Mouse (Mus musculus) forebrain, postnatal 0 days (tissue): ENCODE measurements around the gene Gm4559. TPM values are rescaled to one million over a fixed set of nuclear protein-coding genes. Genes with fewer than 3 reads are reported as not detected.
"Not testable (repeated sequence)": the region's sequence is repeated elsewhere in the genome, so short reads cannot be mapped to it uniquely, and the experiment has no call there.

Source experiments
- ATAC-seq: fragments of 200-750 bp; cut with Nextera tagmentation; 2 replicates; pipeline ENCODE4 v1.8.0; 2017; ENCODE audit warnings: mild to moderate bottlenecking, moderate library complexity
- DNase-seq: peaks from one replicate; pipeline ENCODE4 v3.0.0-alpha.2; 2015
- H3K27ac ChIP-seq: fragments of 300-500 bp; sonication (generic); 2 replicates; pipeline ENCODE4 v1.5.1; 2014; ENCODE audit warnings: low read depth, mild to moderate bottlenecking, antibody characterized with exemption, low read length, moderate library complexity, mixed read lengths
- H3K27me3 ChIP-seq: fragments of 300-500 bp; sonication (generic); 2 replicates; pipeline ENCODE4 v1.6.1; 2014; ENCODE audit warnings: mild to moderate bottlenecking, low read length, mixed read lengths; ENCODE audit not compliant: insufficient read depth
- H3K36me3 ChIP-seq: fragments of 300-500 bp; sonication (generic); 2 replicates; pipeline ENCODE4 v1.6.1; 2014; ENCODE audit warnings: mild to moderate bottlenecking, moderate library complexity; ENCODE audit not compliant: insufficient read depth
- H3K4me1 ChIP-seq: fragments of 300-500 bp; sonication (generic); 2 replicates; pipeline ENCODE4 v1.6.1; 2014; ENCODE audit warnings: antibody characterized with exemption; ENCODE audit not compliant: insufficient read depth
- H3K4me2 ChIP-seq: fragments of 300-500 bp; sonication (generic); 2 replicates; pipeline ENCODE4 v1.6.1; 2014; ENCODE audit warnings: low read depth, mild to moderate bottlenecking, moderate library complexity
- H3K4me3 ChIP-seq: fragments of 300-500 bp; sonication (generic); 2 replicates; pipeline ENCODE4 v1.5.1; 2014; ENCODE audit warnings: low read depth, low read length, mixed read lengths
- H3K9ac ChIP-seq: fragments of 300-500 bp; sonication (generic); 2 replicates; pipeline ENCODE4 v1.6.1; 2014; ENCODE audit warnings: mild to moderate bottlenecking
- H3K9me3 ChIP-seq: fragments of 300-500 bp; sonication (generic); 2 replicates; pipeline ENCODE4 v1.6.1; 2016; ENCODE audit warnings: low read length
- CTCF ChIP-seq: sonication (generic); IDR thresholded peaks from 2 replicates; pipeline ENCODE4 v1.5.1; 2016; ENCODE audit warnings: antibody characterized with exemption, control low read depth, low read depth
- WGBS: fragments of 180-500 bp; shearing (Covaris S2); extraction: QIAGEN DNeasy Blood & Tissue Kit; methylation state at CpG from one replicate; pipeline ENCODE4 v1.1.7; 2014; 5-methylcytosine and 5-hydroxymethylcytosine counted together
- polyA plus RNA-seq: library from polyadenylated mRNA; unstranded; fragments of >200 nt; fragmentation: Nextera tagmentation; extraction: Ambion mirVana; gene quantifications from 2 replicates; pipeline ENCODE4 v1.2.1, GENCODE M21; 2015
- total RNA-seq: library from RNA; depleted of rRNA; stranded (reverse); fragments of >200 nt; gene quantifications from 2 replicates; pipeline ENCODE4 v1.2.3, GENCODE M21; 2014

The Gm4559 gene
- total and polyA plus RNA-seq, 2 experiments from 2014 or later, result not detected

DNA sequence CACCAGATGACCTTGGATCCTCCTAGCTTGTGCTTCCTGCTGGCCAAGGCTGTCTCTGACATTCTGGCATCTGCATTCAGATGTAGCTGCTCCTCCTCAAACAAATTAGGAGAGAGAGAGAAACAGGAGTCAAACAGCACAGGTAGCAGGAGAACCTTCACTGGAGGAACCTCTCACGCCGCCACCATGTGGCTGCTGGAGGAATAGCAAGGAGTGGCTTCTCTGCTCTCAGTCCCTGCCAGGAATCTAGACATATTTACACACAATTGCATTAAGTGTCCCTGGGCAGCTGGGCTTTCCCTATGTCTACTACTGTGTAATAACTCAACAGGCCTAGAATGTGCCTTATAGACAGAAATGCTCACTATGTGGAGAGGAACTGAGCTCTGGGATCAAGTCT lies 19.7 kb upstream of the Gm4559 start:
- not testable (repeated sequence) for ATAC-seq, H3K27ac ChIP-seq, H3K27me3 ChIP-seq, H3K36me3 ChIP-seq, H3K4me3 ChIP-seq, H3K9me3 ChIP-seq, H3K4me1 ChIP-seq, H3K4me2 ChIP-seq, H3K9ac ChIP-seq
- peak; percentile 71 for TF ChIP-seq CTCF
- DNase-seq, result peak; percentile 40
- WGBS, result 0% methylated on average over 2 of the region's 2 CpGs

DNA sequence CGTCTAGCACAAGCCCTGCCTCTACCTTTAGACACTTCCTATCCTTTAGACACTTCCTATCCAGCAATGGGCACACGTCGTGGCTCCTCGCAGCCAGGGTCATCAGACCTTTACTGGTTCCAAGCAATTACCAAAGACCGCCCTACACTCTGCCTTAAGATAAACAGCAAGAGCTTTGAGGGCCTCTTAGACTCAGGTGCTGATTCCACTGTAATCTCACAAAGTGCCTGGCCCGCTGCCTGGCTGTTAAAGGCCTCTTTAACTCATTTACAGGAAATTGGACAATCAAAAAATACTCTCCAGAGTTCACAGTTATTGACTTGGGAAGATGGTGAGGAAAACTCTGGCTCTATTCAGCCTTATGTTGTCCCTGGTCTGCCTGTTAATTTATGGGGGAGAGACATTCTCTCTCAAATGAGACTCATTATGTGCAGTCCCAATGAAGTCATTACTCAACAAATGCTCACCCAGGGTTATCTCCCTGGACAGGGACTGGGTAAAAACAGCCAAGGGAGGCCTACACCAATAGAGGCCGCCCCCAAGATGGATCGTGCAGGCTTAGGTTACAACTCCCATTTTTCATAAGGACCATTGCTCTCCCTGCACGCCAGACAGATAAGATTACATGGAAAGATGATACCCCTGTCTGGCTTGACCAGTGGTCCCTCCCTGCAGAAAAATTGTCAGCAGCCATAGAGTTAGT lies 11.9 kb upstream of the Gm4559 start:
- 84% methylated on average over 9 of the region's 9 CpGs for WGBS
- H3K27ac ChIP-seq, H3K4me2 ChIP-seq, H3K27me3 ChIP-seq, DNase-seq, H3K36me3 ChIP-seq, H3K9me3 ChIP-seq, H3K9ac ChIP-seq, ATAC-seq, H3K4me3 ChIP-seq, H3K4me1 ChIP-seq: not testable (repeated sequence)

DNA sequence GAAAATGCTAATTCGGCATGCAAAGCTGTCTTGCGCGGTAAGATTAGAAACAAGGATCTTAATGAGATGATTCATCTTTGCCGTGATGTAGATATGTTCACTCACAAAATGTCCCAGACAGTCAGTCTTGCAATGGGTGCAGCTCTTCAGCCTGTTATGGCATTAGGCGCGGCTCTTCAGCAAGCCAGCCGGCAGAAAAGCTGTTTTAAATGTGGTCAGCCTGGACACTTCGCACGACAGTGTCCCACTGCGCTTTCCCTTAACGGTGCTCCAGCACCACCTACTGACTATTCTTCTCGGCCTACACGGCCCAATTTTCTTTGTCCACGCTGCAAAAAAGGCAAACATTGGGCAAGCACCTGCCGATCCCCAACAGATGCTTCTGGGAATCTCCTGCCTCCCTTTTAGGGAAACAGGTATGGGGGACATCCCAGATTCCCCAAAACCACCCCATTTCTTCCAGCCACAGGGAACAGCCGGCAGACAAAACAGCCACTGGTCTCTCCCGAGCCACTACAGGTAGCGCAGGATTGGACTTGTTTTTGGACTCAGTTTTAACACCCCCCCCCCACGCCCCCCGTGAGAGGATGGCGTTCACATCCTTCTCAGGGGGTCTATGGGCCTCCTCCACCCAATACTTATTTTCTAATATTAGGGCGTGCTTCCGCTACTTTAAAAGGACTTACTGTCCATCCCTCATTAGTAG lies 11.1 kb upstream of the Gm4559 start:
- Histone ChIP-seq H3K9ac (peak overlapping the region; percentile 53; the same call in 1 of the 2 replicates), H3K9me3 (no peaks in the 10 kb centered on the region), H3K27ac (peak overlapping the region; percentile 4; the same call in 1 of the 2 replicates), H3K4me2 (peak overlapping the region; percentile 82), H3K27me3 (no peaks in the 10 kb centered on the region), H3K4me3 (peak overlapping the region; percentile 59), H3K36me3 (no peaks in the 10 kb centered on the region), H3K4me1 (0 out of 2 replicates have a peak, but pooled peaks cover 3% of the 10 kb centered on the region)
- TF ChIP-seq CTCF, result peak; percentile 54
- DNase-seq, result no peak
- 22% methylated on average over 23 of the region's 23 CpGs for WGBS
- ATAC-seq, result peak; percentile 71

DNA sequence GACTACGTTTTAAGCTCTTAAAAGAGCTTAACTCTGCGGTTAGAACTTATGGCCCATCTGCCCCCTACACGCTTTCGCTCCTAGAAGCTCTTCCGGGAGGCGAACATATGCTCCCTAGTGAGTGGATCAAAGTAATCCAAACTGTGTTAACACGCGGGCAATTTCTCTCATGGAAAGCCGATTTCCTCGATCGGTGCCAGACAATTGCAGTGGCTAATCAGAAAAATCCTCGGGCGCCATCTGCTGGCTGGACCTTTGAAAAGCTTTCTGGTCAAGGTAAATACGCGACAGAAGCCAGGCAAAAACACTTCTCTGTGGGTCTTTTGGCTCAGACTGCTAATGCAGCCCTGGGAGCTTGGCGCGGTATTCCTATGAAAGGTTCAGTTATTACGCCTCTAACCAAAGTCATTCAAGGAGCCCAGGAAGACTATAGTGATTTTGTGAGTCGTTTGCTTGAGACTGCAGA lies 10.5 kb upstream of the Gm4559 start:
- no peaks in the 10 kb centered on the region for H3K9me3 ChIP-seq
- peak overlapping the region; percentile 59 for H3K4me3 ChIP-seq
- 0 out of 2 replicates have a peak, but pooled peaks cover 3% of the 10 kb centered on the region for H3K4me1 ChIP-seq
- DNase-seq (peak; percentile 95), ATAC-seq (peak; percentile 90)
- no peaks in the 10 kb centered on the region for H3K27me3 ChIP-seq
- peak overlapping the region; percentile 82 for H3K4me2 ChIP-seq
- under 1% methylated on average over 19 of the region's 19 CpGs for WGBS
- peak; percentile 81 for TF ChIP-seq CTCF
- peak overlapping the region; percentile 42 for H3K27ac ChIP-seq
- no peaks in the 10 kb centered on the region for H3K36me3 ChIP-seq
- peak overlapping the region; percentile 53 for H3K9ac ChIP-seq

DNA sequence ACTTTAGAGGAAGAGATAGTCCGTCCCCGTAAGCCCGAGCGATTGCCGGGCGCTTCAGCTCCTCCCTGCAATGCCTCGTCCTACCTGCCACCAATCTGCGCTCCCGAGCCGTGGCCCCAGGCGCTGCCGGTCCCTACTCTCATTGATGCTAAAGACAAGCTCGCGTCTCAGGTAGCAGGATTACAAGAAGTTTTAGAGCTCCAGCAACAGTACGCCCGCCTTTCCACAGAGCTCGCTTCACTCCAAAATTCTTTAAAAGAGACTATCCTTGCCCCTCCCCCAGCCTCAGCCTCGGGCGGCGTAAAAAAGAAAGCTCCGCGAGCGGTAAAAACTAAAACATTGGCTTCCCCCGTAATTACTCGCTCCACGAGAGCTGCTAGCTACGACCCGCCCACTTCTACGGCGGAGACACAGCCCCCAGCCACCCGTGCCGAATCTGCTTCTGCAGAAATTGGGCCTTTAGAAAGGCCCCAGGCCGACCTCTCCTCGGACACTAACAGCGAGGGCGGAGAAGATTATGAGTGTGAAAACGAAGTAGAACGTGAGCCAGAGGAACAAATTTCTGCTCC lies 9.9 kb upstream of the Gm4559 start:
- TF ChIP-seq CTCF, result no peak; the same call in 1 of the 2 replicates
- WGBS, result 2% methylated on average over 38 of the region's 38 CpGs
- Histone ChIP-seq H3K9me3 (no peaks in the 10 kb centered on the region), H3K27me3 (no peaks in the 10 kb centered on the region), H3K36me3 (no peaks in the 10 kb centered on the region), H3K4me3 (peak overlapping the region; percentile 59), H3K27ac (peak overlapping the region; percentile 42; the same call in 1 of the 2 replicates), H3K4me2 (peak overlapping the region; percentile 82), H3K9ac (peak overlapping the region; percentile 53), H3K4me1 (0 out of 2 replicates have a peak, but pooled peaks cover 3% of the 10 kb centered on the region)
- DNase-seq, result no peak
- ATAC-seq, result peak; percentile 63

DNA sequence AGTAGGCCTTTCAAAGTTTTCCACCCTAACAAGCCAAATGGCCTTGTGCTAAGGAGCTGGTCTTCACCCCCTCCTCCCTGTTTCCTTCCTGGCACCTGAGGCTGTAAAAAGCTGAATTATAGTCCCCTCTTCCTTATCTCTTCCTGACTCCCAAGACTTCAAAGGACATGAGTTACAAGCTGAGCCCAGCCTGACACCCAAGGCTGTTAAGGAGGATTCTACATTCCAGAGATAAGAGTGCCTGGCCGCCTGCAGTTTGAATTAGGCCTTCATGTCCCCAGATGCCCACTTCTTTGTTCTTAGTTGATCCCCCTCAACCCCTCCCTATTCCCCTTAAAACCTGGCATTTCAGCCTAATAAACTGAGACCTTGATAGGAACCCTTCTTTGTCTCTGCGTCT lies 8.7 kb upstream of the Gm4559 start:
- WGBS, result 33% methylated on average over 2 of the region's 2 CpGs
- H3K27ac ChIP-seq, H3K4me2 ChIP-seq, H3K9me3 ChIP-seq, H3K4me3 ChIP-seq, H3K27me3 ChIP-seq, DNase-seq, ATAC-seq, H3K4me1 ChIP-seq, H3K9ac ChIP-seq, H3K36me3 ChIP-seq: not testable (repeated sequence)

DNA sequence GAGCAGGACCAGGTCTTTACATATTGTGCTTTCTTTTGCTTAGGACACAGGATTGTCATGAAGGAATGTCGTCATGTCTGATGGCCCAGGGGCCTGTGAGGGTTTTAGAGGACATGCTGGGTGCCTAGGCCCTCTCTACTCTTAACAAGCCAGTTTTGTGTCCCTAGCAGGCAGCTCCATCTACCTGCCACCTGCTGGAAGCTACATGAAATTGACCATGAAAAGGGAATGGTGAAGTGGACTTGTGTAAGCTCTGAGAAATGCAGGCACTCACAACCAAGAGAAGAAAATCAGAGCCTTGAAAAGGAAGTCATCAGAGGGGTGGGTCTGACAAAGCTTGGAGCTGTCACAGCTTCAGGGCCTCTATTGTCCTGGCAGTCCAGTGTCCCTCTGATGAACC lies 5.1 kb upstream of the Gm4559 start:
- 71% methylated on average over 1 of the region's 1 CpGs for WGBS
- H3K4me3 ChIP-seq, result not testable (repeated sequence)

More for the DNA sequence above, 5.1 kb upstream of the Gm4559 start:
- not testable (repeated sequence) for H3K4me2 ChIP-seq, H3K9ac ChIP-seq, H3K36me3 ChIP-seq, H3K4me1 ChIP-seq, H3K27ac ChIP-seq, H3K27me3 ChIP-seq, ATAC-seq, H3K9me3 ChIP-seq, DNase-seq
- TF ChIP-seq CTCF, result 0 out of 2 replicates have a peak, but pooled peaks have one; percentile 24
